Mouse (Mus musculus) liver, embryonic 14.5 days (tissue): ENCODE measurements at regions not wholly inside any gene's neighbourhood (a gene's known extent, or its start where the extent isn't known, plus 50 kb on each side); places are given as distances from the start of the nearest gene placed in this dataset.

Experiments
- CTCF ChIP-seq: IDR thresholded peaks from 2 replicates; pipeline ENCODE4 v1.5.1; 2016; ENCODE audit warnings: antibody characterized with exemption, low read depth, control low read depth
- EP300 ChIP-seq: IDR thresholded peaks from 2 replicates; pipeline ENCODE4 v1.6.1; 2016; ENCODE audit warnings: antibody characterized with exemption, low read depth

DNA sequence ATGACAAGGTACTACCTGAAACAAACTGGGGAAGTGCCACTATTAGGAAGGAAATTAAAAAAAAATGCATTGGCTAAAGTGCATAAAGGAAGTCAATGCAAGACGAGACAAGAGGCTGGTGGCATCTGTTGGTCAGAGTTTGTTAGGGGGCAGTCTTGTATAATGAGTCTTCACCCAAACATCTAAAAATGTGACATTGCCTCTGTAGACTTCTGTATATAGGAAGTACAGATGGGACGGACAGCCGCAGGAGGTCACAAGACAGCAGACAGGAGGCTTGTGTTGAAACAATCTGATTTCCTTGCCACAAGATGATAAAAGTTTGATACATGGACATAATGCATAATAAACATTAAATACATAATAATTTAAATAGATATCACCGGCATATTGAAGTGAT is 69.6 kb upstream of the Hk2 start:
- TF ChIP-seq CTCF (no peak), EP300 (no peak)
